Mouse (Mus musculus) testis, adult 2 months (tissue): ENCODE results near the gene Olfr1377. TPM values are rescaled to one million over a fixed set of nuclear protein-coding genes. Genes with fewer than 3 reads are reported as not detected.
"Not testable (repeated sequence)": the region's sequence is repeated elsewhere in the genome, so short reads cannot be mapped to it uniquely, and the experiment has no call there.

Source experiments
- H3K27ac ChIP-seq: fragments of 200-500 bp; 2 replicates; pipeline ENCODE4 v1.5.1; 2012; ENCODE audit warnings: low read depth, low read length; ENCODE audit not compliant: control insufficient read depth, insufficient read depth
- H3K27me3 ChIP-seq: fragments of 200-500 bp; 2 replicates; pipeline ENCODE4 v1.6.1; 2012; ENCODE audit warnings: mild to moderate bottlenecking, low read length, moderate library complexity; ENCODE audit not compliant: control insufficient read depth, insufficient read depth
- H3K36me3 ChIP-seq: fragments of 200-500 bp; 2 replicates; pipeline ENCODE4 v1.6.1; 2012; ENCODE audit warnings: mild to moderate bottlenecking, low read length; ENCODE audit not compliant: control insufficient read depth, insufficient read depth
- H3K4me1 ChIP-seq: fragments of 200-500 bp; 2 replicates; pipeline ENCODE4 v1.6.1; 2012; ENCODE audit warnings: low read length; ENCODE audit not compliant: control insufficient read depth, insufficient read depth
- H3K4me3 ChIP-seq: fragments of 200-500 bp; 2 replicates; pipeline ENCODE4 v1.5.1; 2012; ENCODE audit warnings: low read depth, mild to moderate bottlenecking, low read length, moderate library complexity, mixed read lengths; ENCODE audit not compliant: control insufficient read depth
- CTCF ChIP-seq: fragments of 200-500 bp; IDR thresholded peaks from 2 replicates; pipeline ENCODE4 v1.5.1; 2012; ENCODE audit warnings: low read depth, mild to moderate bottlenecking, inconsistent platforms, low read length, moderate library complexity; ENCODE audit not compliant: control insufficient read depth, insufficient read depth, insufficient replicate concordance
- POLR2A ChIP-seq: fragments of 200-500 bp; IDR thresholded peaks from 2 replicates; pipeline ENCODE4 v1.6.1; 2012; ENCODE audit warnings: low read depth, mild to moderate bottlenecking, inconsistent platforms, low read length, moderate library complexity; ENCODE audit not compliant: control insufficient read depth
- polyA plus RNA-seq: library from polyadenylated mRNA; depleted of rRNA; stranded (reverse); fragments of >200 nt; gene quantifications from 2 replicates; pipeline ENCODE4 v1.2.3, GENCODE M21; 2012; rRNA removed

The Olfr1377 gene
- polyA plus RNA-seq, 1 experiment = not detected

DNA sequence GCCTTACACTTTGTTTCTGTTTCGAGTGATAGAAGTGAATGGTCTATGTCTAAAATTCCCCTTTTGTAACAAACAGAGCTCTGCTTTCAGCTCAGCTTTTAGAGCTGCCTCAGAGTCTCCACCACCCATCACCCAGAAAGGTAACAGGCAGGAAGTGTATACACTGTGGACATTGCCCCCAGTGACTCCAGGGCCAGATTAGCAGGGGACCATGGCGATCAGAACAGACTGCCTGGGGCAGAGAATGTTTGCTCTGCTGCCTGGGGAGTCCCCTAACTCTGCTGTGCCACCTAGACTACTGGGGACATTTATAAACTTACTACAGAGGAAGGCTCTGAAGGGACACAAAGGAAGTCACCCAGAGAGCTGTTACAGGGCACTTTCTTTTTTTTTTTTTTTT, 34.6 kb downstream of the Olfr1377 start:
- H3K36me3 ChIP-seq = no peaks in the 10 kb centered on the region

DNA sequence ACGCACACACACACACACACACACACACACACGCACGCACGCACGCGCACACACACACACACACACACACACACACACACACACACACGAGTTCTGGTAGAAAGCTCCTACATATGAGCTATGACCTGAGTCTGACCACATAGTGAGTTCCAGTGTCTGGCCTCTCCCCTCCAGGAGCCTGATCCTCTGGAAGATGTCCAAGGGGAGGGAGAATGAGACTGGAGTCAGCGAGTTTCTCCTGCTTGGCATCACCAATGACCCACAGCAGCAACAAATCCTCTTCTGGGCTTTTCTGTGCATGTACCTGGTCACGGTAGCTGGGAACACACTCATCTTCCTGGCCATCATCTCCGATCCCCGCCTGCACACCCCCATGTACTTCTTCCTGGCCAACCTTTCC, 45.0 kb downstream of the Olfr1377 start:
- not testable (repeated sequence) for H3K27ac ChIP-seq, H3K4me3 ChIP-seq, H3K36me3 ChIP-seq, H3K27me3 ChIP-seq, H3K4me1 ChIP-seq

More for the DNA sequence above, 34.6 kb downstream of the Olfr1377 start:
- Histone ChIP-seq H3K4me3 (no peak overlapping the region), H3K4me1 (no peaks in the 10 kb centered on the region), H3K27ac (no peak overlapping the region), H3K27me3 (no peaks in the 10 kb centered on the region)
- TF ChIP-seq POLR2A (no peak), CTCF (no peak)

DNA sequence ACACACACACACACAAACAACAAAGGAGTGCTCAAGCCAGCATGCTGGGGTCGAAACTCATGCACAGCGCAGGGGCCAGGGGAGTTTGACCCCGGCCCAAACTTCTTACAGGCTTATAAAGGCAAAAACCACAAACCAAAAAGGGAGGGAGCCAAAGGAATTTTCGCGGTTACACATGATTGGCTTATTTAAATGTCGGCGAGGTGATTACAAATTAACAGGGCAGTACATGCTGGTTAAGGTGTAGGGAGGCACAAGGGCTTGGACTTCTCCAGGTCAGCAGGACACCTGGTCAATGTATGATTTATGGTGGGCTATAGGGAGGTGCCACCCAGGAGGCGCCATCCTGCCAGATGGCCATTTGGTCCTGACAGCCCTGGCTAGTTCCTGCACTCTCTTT, 47.6 kb downstream of the Olfr1377 start:
- not testable (repeated sequence) for H3K4me3 ChIP-seq, H3K27me3 ChIP-seq, H3K36me3 ChIP-seq, H3K4me1 ChIP-seq, H3K27ac ChIP-seq

DNA sequence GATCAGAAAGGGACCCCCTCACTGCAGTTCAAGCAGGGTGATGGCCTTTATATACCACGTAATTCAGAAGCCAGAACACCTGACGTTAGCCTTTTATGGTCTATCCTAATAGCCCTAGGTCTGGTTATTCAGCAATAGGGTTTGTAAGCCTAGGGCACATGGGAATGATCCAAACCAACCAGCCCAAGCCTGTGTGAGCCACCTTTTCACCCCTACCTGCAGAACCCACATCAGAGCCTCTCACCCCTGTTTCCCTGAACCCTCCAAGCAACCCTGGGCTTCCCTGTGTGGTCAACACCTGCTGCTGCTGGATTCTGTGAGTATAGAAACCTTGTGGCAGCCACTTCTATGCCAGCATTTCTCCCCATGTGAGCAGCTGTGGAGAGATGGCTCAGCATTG, 48.5 kb downstream of the Olfr1377 start:
- no peaks in the 10 kb centered on the region for H3K27me3 ChIP-seq
- no peak overlapping the region for H3K4me3 ChIP-seq
- H3K4me1 ChIP-seq = no peaks in the 10 kb centered on the region
- no peak for TF ChIP-seq POLR2A
- H3K27ac ChIP-seq = no peak overlapping the region
- no peaks in the 10 kb centered on the region for H3K36me3 ChIP-seq

DNA sequence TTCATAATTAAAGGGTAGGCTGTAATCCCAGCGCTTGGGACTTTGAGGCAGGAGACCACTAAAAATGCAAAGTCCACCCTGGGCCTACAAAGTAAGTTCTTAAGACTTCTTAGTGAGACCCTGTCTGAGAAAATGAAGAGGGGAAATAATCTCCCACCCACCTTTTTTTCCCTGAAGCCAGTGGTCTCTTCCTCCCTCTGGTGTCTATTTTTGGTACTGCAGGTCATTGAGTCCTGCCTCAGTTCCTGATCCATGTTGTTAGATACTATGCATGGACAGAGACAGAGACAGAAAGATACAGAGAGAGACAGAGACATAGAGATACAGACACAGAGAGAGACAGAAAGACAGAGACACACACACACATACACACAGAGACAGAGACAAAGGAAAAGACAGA, 51.1 kb downstream of the Olfr1377 start:
- TF ChIP-seq POLR2A (no peak), CTCF (no peak; the same call in 1 of the 2 replicates)
- no peaks in the 10 kb centered on the region for H3K36me3 ChIP-seq
- H3K27ac ChIP-seq = no peak overlapping the region
- no peaks in the 10 kb centered on the region for H3K4me1 ChIP-seq
- no peak overlapping the region for H3K4me3 ChIP-seq
- no peaks in the 10 kb centered on the region for H3K27me3 ChIP-seq

DNA sequence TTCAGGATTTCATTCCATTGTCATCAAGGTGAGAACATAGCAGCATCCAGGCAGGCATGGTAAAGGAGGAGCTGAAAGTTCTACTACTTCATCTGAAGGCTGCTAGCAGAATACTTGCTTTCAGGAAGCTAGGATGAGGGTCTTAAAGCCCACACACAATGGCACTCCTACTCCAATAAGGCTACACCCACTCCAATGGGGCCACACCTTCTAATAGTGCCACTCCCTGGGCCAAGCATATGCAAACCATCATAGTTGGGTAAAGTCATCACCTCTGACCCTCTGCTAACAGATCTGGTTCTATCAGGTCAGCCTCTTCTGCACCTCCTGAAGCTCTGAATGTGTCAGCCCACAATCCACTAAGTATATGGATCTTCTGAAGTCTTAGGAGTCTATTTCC, 52.4 kb downstream of the Olfr1377 start:
- not testable (repeated sequence) for H3K4me1 ChIP-seq, H3K36me3 ChIP-seq, H3K4me3 ChIP-seq, H3K27me3 ChIP-seq, H3K27ac ChIP-seq

DNA sequence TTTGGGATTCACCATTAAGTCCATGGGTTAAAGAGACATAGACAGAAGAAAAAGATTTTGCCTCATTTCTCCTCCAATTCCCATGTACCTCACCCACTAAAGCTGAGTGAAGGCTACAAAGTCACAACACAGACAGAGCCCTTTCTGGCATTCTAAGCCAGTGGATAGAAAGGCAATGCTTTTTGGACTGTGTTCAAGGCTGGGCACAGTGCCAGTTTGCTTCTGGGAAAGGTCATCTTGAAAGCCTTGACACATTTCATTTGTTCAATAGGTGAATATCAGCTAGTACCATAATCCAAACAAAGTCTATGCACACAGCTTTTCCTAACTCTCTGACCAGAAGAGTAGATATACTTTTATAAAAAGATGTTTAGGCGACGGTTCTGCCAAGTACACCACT, 54.2 kb downstream of the Olfr1377 start:
- H3K27me3 ChIP-seq = no peaks in the 10 kb centered on the region
- H3K27ac ChIP-seq = no peak overlapping the region
- H3K36me3 ChIP-seq = no peaks in the 10 kb centered on the region
- no peaks in the 10 kb centered on the region for H3K4me1 ChIP-seq
- H3K4me3 ChIP-seq = no peak overlapping the region
- TF ChIP-seq POLR2A = no peak
- TF ChIP-seq CTCF = no peak

Other genes with a start within 250 kb of the Olfr1377 start
- 1.5 and 2.1 TPM in 2 replicates for gene Zfp354c, start 154.2 kb upstream of the Olfr1377 start, polyA plus RNA-seq
- 0.58 and 0.60 TPM in 2 replicates for gene Zfp879, start 140.4 kb upstream of the Olfr1377 start, polyA plus RNA-seq
- 0.79 and 0.91 TPM in 2 replicates for gene Grm6, start 131.3 kb upstream of the Olfr1377 start, polyA plus RNA-seq
- 0.13 and 0.36 TPM in 2 replicates for gene Zfp454, start 94.3 kb upstream of the Olfr1377 start, polyA plus RNA-seq
- gene Zfp2, start 65.8 kb upstream of the Olfr1377 start, polyA plus RNA-seq = 0.32 and 0.37 TPM in 2 replicates
- gene Zfp354b, start 50.3 kb upstream of the Olfr1377 start, polyA plus RNA-seq = 1.8 and 1.9 TPM in 2 replicates
- 76.9 and 80.1 TPM in 2 replicates for gene 4933414I15Rik, start 38.2 kb upstream of the Olfr1377 start, polyA plus RNA-seq
- gene Prop1, start 28.2 kb upstream of the Olfr1377 start, polyA plus RNA-seq = not detected in 2 replicates
- 0.04 and 0.14 TPM in 2 replicates for gene Olfr1378, start 15.4 kb upstream of the Olfr1377 start, polyA plus RNA-seq
- not detected in 2 replicates for gene Olfr51, start 21.6 kb downstream of the Olfr1377 start, polyA plus RNA-seq
- not detected in 2 replicates for gene Olfr54, start 32.3 kb downstream of the Olfr1377 start, polyA plus RNA-seq
- not detected in 2 replicates for gene Olfr1375, start 66.1 kb downstream of the Olfr1377 start, polyA plus RNA-seq
- gene Zfp354a, start 77.3 kb downstream of the Olfr1377 start, polyA plus RNA-seq = 0.54 and 1.2 TPM in 2 replicates
- gene Gm12569, start 238.5 kb downstream of the Olfr1377 start, polyA plus RNA-seq = 1.8 TPM in 2 replicates